Mouse (Mus musculus) neural tube, embryonic 12.5 days (tissue): Measurements from ENCODE around the gene Fat3. TPM values are rescaled to one million over a fixed set of nuclear protein-coding genes. Genes with fewer than 3 reads are reported as not detected.

Experiments used
- ATAC-seq: fragments of 200-750 bp; cut with Nextera tagmentation; 2 replicates; pipeline ENCODE4 v1.8.0; 2017; ENCODE audit warnings: low read depth, mild to moderate bottlenecking, moderate TSS enrichment, moderate library complexity; ENCODE audit not compliant: low FRiP score
- H3K27ac ChIP-seq: fragments of 300-500 bp; sonication (generic); 2 replicates; pipeline ENCODE4 v1.5.1; 2016
- H3K27me3 ChIP-seq: fragments of 300-500 bp; sonication (generic); replicated peaks from 2 replicates; pipeline ENCODE4 v1.6.1; 2016; ENCODE audit warnings: mild to moderate bottlenecking
- H3K36me3 ChIP-seq: fragments of 300-500 bp; sonication (generic); 2 replicates; pipeline ENCODE4 v1.6.1; 2016; ENCODE audit warnings: mild to moderate bottlenecking
- H3K4me1 ChIP-seq: fragments of 300-500 bp; sonication (generic); 2 replicates; pipeline ENCODE4 v1.6.1; 2016
- H3K4me2 ChIP-seq: fragments of 300-500 bp; sonication (generic); replicated peaks from 2 replicates; pipeline ENCODE4 v1.6.1; 2016; ENCODE audit warnings: mild to moderate bottlenecking
- H3K4me3 ChIP-seq: fragments of 300-500 bp; sonication (generic); 2 replicates; pipeline ENCODE4 v1.5.1; 2016
- H3K9ac ChIP-seq: fragments of 300-500 bp; sonication (generic); 2 replicates; pipeline ENCODE4 v1.6.1; 2016; ENCODE audit warnings: mild to moderate bottlenecking
- H3K9me3 ChIP-seq: fragments of 300-500 bp; sonication (generic); 2 replicates; pipeline ENCODE4 v1.6.1; 2016; ENCODE audit warnings: mild to moderate bottlenecking
- WGBS: fragments of 180-500 bp; shearing (Covaris S2); methylation state at CpG from one replicate; pipeline ENCODE4 v1.1.7; 2016; 5-methylcytosine and 5-hydroxymethylcytosine counted together
- polyA plus RNA-seq: library from polyadenylated mRNA; unstranded; fragments of >200 nt; fragmentation: Nextera tagmentation; extraction: Ambion mirVana; gene quantifications from 2 replicates; pipeline ENCODE4 v1.2.1, GENCODE M21; 2016

Fat3 gene
- polyA plus RNA-seq, 1 experiment from 2014 or later, result 12.2 TPM

- no peak overlapping the region for H3K4me3 ChIP-seq
- no peaks in the 10 kb centered on the region for H3K9me3 ChIP-seq
- ATAC-seq, result peak; percentile 48; the same call in 1 of the 2 replicates
- H3K27ac ChIP-seq, result no peak overlapping the region
- H3K27me3 ChIP-seq, result no peaks in the 10 kb centered on the region
- H3K4me1 ChIP-seq, result 0 out of 2 replicates have a peak, but pooled peaks cover 4% of the 10 kb centered on the region
- WGBS, result 67% methylated on average over 2 of the region's 2 CpGs
- H3K4me2 ChIP-seq, result no peak overlapping the region
- H3K36me3 ChIP-seq, result no peaks in the 10 kb centered on the region
- H3K9ac ChIP-seq, result no peak overlapping the region
These were observed 196.1 kb downstream of the Fat3 start for GRCm38 (mm10) chr9:16304949-16305348.

- WGBS, result 76% methylated on average over 3 of the region's 3 CpGs
- 0 out of 2 replicates have a peak, but pooled peaks cover 4% of the 10 kb centered on the region for H3K4me1 ChIP-seq
- H3K27me3 ChIP-seq, result no peaks in the 10 kb centered on the region
- H3K9me3 ChIP-seq, result no peaks in the 10 kb centered on the region
- H3K27ac ChIP-seq, result no peak overlapping the region
- H3K4me2 ChIP-seq, result no peak overlapping the region
- no peak overlapping the region for H3K9ac ChIP-seq
- no peaks in the 10 kb centered on the region for H3K36me3 ChIP-seq
- H3K4me3 ChIP-seq, result no peak overlapping the region
- no peak for ATAC-seq
These were observed 198.6 kb downstream of the Fat3 start for GRCm38 (mm10) chr9:16302484-16302883.

- Histone ChIP-seq H3K27ac (no peak overlapping the region), H3K4me2 (no peak overlapping the region), H3K36me3 (no peaks in the 10 kb centered on the region), H3K27me3 (no peaks in the 10 kb centered on the region), H3K4me1 (no peaks in the 10 kb centered on the region), H3K4me3 (no peak overlapping the region), H3K9me3 (no peaks in the 10 kb centered on the region), H3K9ac (no peak overlapping the region)
- ATAC-seq, result no peak
- WGBS, result 57% methylated on average over 3 of the region's 3 CpGs
These were observed 203.2 kb downstream of the Fat3 start for GRCm38 (mm10) chr9:16297935-16298334.

GRCm38 (mm10) chr9:16293928-16294806, 206.9 kb downstream of the Fat3 start:
- Histone ChIP-seq H3K4me2 (no peak overlapping the region), H3K4me3 (no peak overlapping the region), H3K27ac (no peak overlapping the region), H3K9me3 (no peaks in the 10 kb centered on the region), H3K9ac (no peak overlapping the region), H3K36me3 (no peaks in the 10 kb centered on the region), H3K27me3 (no peaks in the 10 kb centered on the region), H3K4me1 (no peaks in the 10 kb centered on the region)
- no peak for ATAC-seq
- 66% methylated on average over 6 of the region's 6 CpGs for WGBS

GRCm38 (mm10) chr9:16292492-16292891, 208.6 kb downstream of the Fat3 start:
- Histone ChIP-seq H3K9ac (no peak overlapping the region), H3K4me1 (no peaks in the 10 kb centered on the region), H3K4me3 (no peak overlapping the region), H3K27me3 (no peaks in the 10 kb centered on the region), H3K27ac (no peak overlapping the region), H3K36me3 (no peaks in the 10 kb centered on the region), H3K4me2 (no peak overlapping the region), H3K9me3 (no peaks in the 10 kb centered on the region)
- 84% methylated on average over 2 of the region's 2 CpGs for WGBS
- ATAC-seq, result no peak

- no peak overlapping the region for H3K4me3 ChIP-seq
- no peaks in the 10 kb centered on the region for H3K36me3 ChIP-seq
- H3K27ac ChIP-seq, result no peak overlapping the region
- H3K27me3 ChIP-seq, result no peaks in the 10 kb centered on the region
- 96% methylated on average over 2 of the region's 2 CpGs for WGBS
- H3K9me3 ChIP-seq, result no peaks in the 10 kb centered on the region
- H3K4me2 ChIP-seq, result no peak overlapping the region
- H3K9ac ChIP-seq, result no peak overlapping the region
- no peaks in the 10 kb centered on the region for H3K4me1 ChIP-seq
- no peak for ATAC-seq
These were observed 210.2 kb downstream of the Fat3 start for GRCm38 (mm10) chr9:16290911-16291310.

- Histone ChIP-seq H3K4me1 (no peaks in the 10 kb centered on the region), H3K27ac (no peak overlapping the region), H3K9ac (no peak overlapping the region), H3K9me3 (no peaks in the 10 kb centered on the region), H3K4me2 (no peak overlapping the region), H3K4me3 (no peak overlapping the region), H3K27me3 (no peaks in the 10 kb centered on the region), H3K36me3 (no peaks in the 10 kb centered on the region)
- no peak for ATAC-seq
- 94% methylated on average over 1 of the region's 1 CpGs for WGBS
These were observed 218.1 kb downstream of the Fat3 start for GRCm38 (mm10) chr9:16283033-16283432.

GRCm38 (mm10) chr9:16282291-16282804, 218.7 kb downstream of the Fat3 start:
- no peak overlapping the region for H3K27ac ChIP-seq
- no peaks in the 10 kb centered on the region for H3K9me3 ChIP-seq
- no peaks in the 10 kb centered on the region for H3K4me1 ChIP-seq
- no peak overlapping the region for H3K4me2 ChIP-seq
- no peaks in the 10 kb centered on the region for H3K27me3 ChIP-seq
- H3K4me3 ChIP-seq, result no peak overlapping the region
- ATAC-seq, result no peak
- no peaks in the 10 kb centered on the region for H3K36me3 ChIP-seq
- H3K9ac ChIP-seq, result no peak overlapping the region

GRCm38 (mm10) chr9:16275589-16275988, 225.5 kb downstream of the Fat3 start:
- WGBS, result 66% methylated on average over 2 of the region's 2 CpGs
- Histone ChIP-seq H3K27ac (no peak overlapping the region), H3K4me3 (no peak overlapping the region), H3K9ac (no peak overlapping the region), H3K9me3 (no peaks in the 10 kb centered on the region), H3K4me1 (no peaks in the 10 kb centered on the region), H3K36me3 (no peaks in the 10 kb centered on the region), H3K4me2 (no peak overlapping the region), H3K27me3 (no peaks in the 10 kb centered on the region)
- peak; percentile 53; the same call in 1 of the 2 replicates for ATAC-seq

- no peaks in the 10 kb centered on the region for H3K9me3 ChIP-seq
- H3K27ac ChIP-seq, result no peak overlapping the region
- WGBS, result 75% methylated on average over 4 of the region's 4 CpGs
- no peak for ATAC-seq
- H3K9ac ChIP-seq, result no peak overlapping the region
- no peaks in the 10 kb centered on the region for H3K36me3 ChIP-seq
- no peak overlapping the region for H3K4me3 ChIP-seq
- H3K27me3 ChIP-seq, result no peaks in the 10 kb centered on the region
- no peak overlapping the region for H3K4me2 ChIP-seq
- H3K4me1 ChIP-seq, result no peaks in the 10 kb centered on the region
These were observed 227.0 kb downstream of the Fat3 start for GRCm38 (mm10) chr9:16274130-16274529.

- Histone ChIP-seq H3K9ac (no peak overlapping the region), H3K27me3 (no peaks in the 10 kb centered on the region), H3K27ac (no peak overlapping the region), H3K9me3 (no peaks in the 10 kb centered on the region), H3K4me2 (no peak overlapping the region), H3K36me3 (no peaks in the 10 kb centered on the region), H3K4me1 (no peaks in the 10 kb centered on the region), H3K4me3 (no peak overlapping the region)
- ATAC-seq, result no peak
- WGBS, result 100% methylated on average over 1 of the region's 1 CpGs
These were observed 228.3 kb downstream of the Fat3 start for GRCm38 (mm10) chr9:16272810-16273209.

GRCm38 (mm10) chr9:16270768-16271114, 230.3 kb downstream of the Fat3 start:
- ATAC-seq, result no peak
- H3K27me3 ChIP-seq, result no peaks in the 10 kb centered on the region
- no peak overlapping the region for H3K4me3 ChIP-seq
- no peaks in the 10 kb centered on the region for H3K4me1 ChIP-seq
- no peak overlapping the region for H3K27ac ChIP-seq
- H3K4me2 ChIP-seq, result no peak overlapping the region
- no peaks in the 10 kb centered on the region for H3K9me3 ChIP-seq
- no peaks in the 10 kb centered on the region for H3K36me3 ChIP-seq
- H3K9ac ChIP-seq, result no peak overlapping the region
